Mouse (Mus musculus) heart, postnatal 0 days (tissue): ENCODE measurements around the gene Adat3. TPM values are rescaled to one million over a fixed set of nuclear protein-coding genes. Genes with fewer than 3 reads are reported as not detected.

Experiments used
- ATAC-seq: fragments of 200-750 bp; cut with Nextera tagmentation; 2 replicates; pipeline ENCODE4 v1.8.0; 2017; ENCODE audit warnings: low read depth, moderate number of reproducible peaks, moderate library complexity; ENCODE audit not compliant: insufficient read depth
- DNase-seq: peaks from one replicate; pipeline ENCODE4 v3.0.0-alpha.2; 2016; ENCODE audit warnings: low spot score
- H3K27ac ChIP-seq: fragments of 300-500 bp; sonication (generic); 2 replicates; pipeline ENCODE4 v1.5.1; 2014; ENCODE audit warnings: low read depth, mild to moderate bottlenecking
- H3K27me3 ChIP-seq: fragments of 300-500 bp; sonication (generic); 2 replicates; pipeline ENCODE4 v1.6.1; 2014; ENCODE audit warnings: low read length, mixed read lengths; ENCODE audit not compliant: control insufficient read depth, insufficient read depth
- H3K36me3 ChIP-seq: fragments of 300-500 bp; sonication (generic); replicated peaks from 2 replicates; pipeline ENCODE4 v1.6.1; 2014; ENCODE audit warnings: low read length, mixed read lengths; ENCODE audit not compliant: control insufficient read depth, insufficient read depth
- H3K4me1 ChIP-seq: fragments of 300-500 bp; sonication (generic); 2 replicates; pipeline ENCODE4 v1.6.1; 2014; ENCODE audit warnings: antibody characterized with exemption; ENCODE audit not compliant: control insufficient read depth, insufficient read depth
- H3K4me2 ChIP-seq: fragments of 300-500 bp; sonication (generic); 2 replicates; pipeline ENCODE4 v1.6.1; 2014; ENCODE audit warnings: low read depth, mild to moderate bottlenecking, low read length, moderate library complexity
- H3K4me3 ChIP-seq: fragments of 300-500 bp; sonication (generic); 2 replicates; pipeline ENCODE4 v1.5.1; 2014; ENCODE audit warnings: low read depth, low read length
- H3K9ac ChIP-seq: fragments of 300-500 bp; sonication (generic); replicated peaks from 2 replicates; pipeline ENCODE4 v1.6.1; 2014; ENCODE audit warnings: low read depth, low read length, mixed read lengths
- H3K9me3 ChIP-seq: fragments of 300-500 bp; sonication (generic); replicated peaks from 2 replicates; pipeline ENCODE4 v1.6.1; 2016; ENCODE audit warnings: low read length; ENCODE audit not compliant: control insufficient read depth
- CTCF ChIP-seq: IDR thresholded peaks from 2 replicates; pipeline ENCODE4 v1.5.1; 2016; ENCODE audit warnings: antibody characterized with exemption, control low read depth, low read depth
- EP300 ChIP-seq: IDR thresholded peaks from 2 replicates; pipeline ENCODE4 v1.6.1; 2016; ENCODE audit warnings: antibody characterized with exemption, low read depth
- WGBS: fragments of 180-500 bp; shearing (Covaris S2); extraction: QIAGEN DNeasy Blood & Tissue Kit; methylation state at CpG from one replicate; pipeline ENCODE4 v1.1.7; 2014; 5-methylcytosine and 5-hydroxymethylcytosine counted together
- polyA plus RNA-seq: library from polyadenylated mRNA; unstranded; fragments of >200 nt; fragmentation: Nextera tagmentation; extraction: Ambion mirVana; gene quantifications from 2 replicates; pipeline ENCODE4 v1.2.1, GENCODE M21; 2015
- total RNA-seq: library from RNA; depleted of rRNA; stranded (reverse); fragments of >200 nt; gene quantifications from 2 replicates; pipeline ENCODE4 v1.2.3, GENCODE M21; 2014; ENCODE audit warnings: low replicate concordance; rRNA removed

The Adat3 gene
- total RNA-seq (1.6 and 4.5 TPM in 2 replicates), polyA plus RNA-seq (1.8 and 2.7 TPM in 2 replicates)

DNA sequence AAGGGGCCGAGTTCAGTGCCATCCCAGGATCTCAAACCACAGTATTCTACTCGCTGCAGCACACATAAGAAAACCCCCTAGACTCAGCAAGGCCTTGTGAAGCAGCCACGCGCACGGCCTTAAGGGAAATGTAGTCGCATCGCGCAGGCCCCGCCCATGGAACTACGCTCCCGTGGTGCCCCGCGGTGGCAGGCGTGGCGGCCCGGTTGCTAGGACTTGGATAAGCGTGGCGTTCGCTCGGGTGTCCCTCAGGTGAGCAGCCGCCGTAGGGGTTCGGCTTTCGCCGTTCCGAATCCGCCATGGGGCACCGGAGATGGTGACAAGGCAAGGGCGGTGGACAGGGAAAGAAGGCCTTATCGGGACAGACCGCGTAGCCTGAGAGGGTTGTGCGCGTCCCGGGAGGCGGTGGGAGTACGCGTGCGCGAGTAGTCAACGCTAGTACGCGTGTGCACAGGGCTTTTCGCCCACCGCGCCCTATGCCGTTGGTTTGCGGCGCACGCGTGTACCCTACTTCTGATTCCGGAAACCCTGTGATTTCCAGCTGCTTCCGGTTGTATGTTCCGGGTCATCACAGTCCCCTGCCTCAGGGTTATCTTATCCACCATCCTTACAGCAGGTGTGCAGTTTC, at the start of gene Adat3, which contains the start of gene Scamp4:
Gene Adat3 (plus strand): TSS at position 183 of the 628 bp plus-strand sequence.
Gene Scamp4 (plus strand): TSS at position 175 of the 628 bp plus-strand sequence.
- peak within 1 kb of the TSS; percentile 83 for H3K27ac ChIP-seq
- peak within 1 kb of the TSS; percentile 51 for H3K9ac ChIP-seq
- DNase-seq (peak; percentile 93), ATAC-seq (peak; percentile 96)
- H3K4me2 ChIP-seq, result peak within 1 kb of the TSS; percentile 81
- no peaks in the 10 kb centered on the region for H3K27me3 ChIP-seq
- peaks cover 16% of the 10 kb centered on the region for H3K36me3 ChIP-seq
- TF ChIP-seq EP300 (peak; percentile 77), CTCF (no peak)
- H3K4me3 ChIP-seq, result peak within 1 kb of the TSS; percentile 81
- H3K9me3 ChIP-seq, result no peaks in the 10 kb centered on the region
- under 1% methylated on average over 54 of the region's 54 CpGs for WGBS
- H3K4me1 ChIP-seq, result peaks cover 10% of the 10 kb centered on the region

DNA sequence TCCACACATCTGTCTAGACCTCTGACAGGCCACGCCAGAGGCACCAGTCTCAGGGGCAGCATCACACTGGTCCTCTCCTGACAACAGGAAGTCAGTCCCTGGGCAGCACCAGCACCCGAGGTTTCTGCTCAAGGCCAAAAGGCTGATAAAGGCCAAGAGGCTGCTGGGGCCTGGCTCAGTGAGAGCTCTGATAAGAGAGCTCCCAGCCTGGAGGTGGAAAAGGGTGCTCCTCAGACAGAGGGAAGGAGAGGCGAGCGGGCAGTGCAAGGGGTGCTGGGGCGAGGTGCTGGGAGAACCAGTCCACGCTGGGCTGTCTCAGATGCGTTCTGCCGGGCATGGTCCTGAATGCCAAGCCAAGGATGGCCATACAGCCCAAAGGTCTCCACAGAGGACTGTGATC, 49.1 kb upstream of the Adat3 start:
- Histone ChIP-seq H3K36me3 (peaks cover 21% of the 10 kb centered on the region), H3K4me2 (no peak overlapping the region), H3K9ac (no peak overlapping the region), H3K27me3 (no peaks in the 10 kb centered on the region), H3K4me3 (no peak overlapping the region), H3K4me1 (peaks cover 19% of the 10 kb centered on the region), H3K9me3 (no peaks in the 10 kb centered on the region), H3K27ac (no peak overlapping the region)
- ATAC-seq, result no peak
- TF ChIP-seq EP300 (no peak), CTCF (no peak)
- WGBS, result 52% methylated on average over 8 of the region's 8 CpGs
- DNase-seq, result no peak

DNA sequence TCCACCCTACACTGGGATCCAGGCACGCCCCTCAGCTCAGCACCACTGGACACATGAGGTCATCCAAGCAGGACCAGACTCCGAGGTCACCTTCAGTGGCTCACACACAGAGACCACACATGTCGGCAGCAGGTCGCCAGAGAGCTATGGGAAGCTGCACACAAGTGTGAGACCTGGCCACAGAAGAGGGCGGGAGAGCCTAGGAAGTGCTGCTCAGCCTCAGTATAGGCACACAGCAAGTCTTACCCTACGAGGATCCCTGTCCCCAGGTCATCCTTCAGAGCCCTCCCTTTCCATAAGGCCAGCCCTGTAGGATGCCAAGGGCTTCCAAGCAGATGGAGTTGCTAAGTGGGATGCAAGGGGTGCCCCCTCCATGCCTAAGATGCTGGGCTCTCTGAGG, 48.7 kb upstream of the Adat3 start:
- H3K27ac ChIP-seq, result no peak overlapping the region
- WGBS, result 58% methylated on average over 6 of the region's 6 CpGs
- peaks cover 19% of the 10 kb centered on the region for H3K4me1 ChIP-seq

DNA sequence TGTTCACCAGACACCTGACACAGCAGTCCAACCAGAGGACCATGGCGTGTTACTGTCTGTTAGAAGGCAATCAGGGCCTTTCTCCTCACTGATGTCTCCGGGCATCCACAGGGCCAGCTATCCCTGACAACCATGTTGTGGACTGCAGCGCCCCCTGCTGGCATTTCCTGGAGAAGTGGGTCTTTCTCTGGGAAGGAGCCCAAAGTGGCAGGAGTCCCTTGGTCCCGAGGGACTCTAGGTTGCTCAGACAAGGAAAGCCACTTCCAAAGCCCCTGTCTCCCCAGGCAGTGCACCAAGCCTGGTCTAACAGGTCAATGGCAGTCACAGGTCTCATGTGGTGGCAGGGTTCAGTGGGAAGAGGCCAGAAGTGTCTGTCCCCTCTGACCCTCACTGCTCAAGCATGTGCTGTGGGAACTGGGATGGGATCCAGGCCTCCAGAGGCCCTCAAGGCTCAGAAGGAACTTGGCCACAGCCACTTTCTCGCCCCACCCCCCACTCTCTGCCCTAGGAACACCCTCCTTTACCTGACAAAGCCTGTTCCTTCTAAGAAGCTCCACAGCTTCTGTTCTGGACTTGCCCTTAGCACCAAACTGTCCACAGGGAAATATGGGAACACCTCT, 45.2 kb upstream of the Adat3 start:
- H3K9ac ChIP-seq, result no peak overlapping the region
- H3K36me3 ChIP-seq, result no peaks in the 10 kb centered on the region
- no peak for ATAC-seq
- DNase-seq, result peak; percentile 60
- H3K27ac ChIP-seq, result no peak overlapping the region
- no peaks in the 10 kb centered on the region for H3K27me3 ChIP-seq
- H3K4me3 ChIP-seq, result no peak overlapping the region
- H3K9me3 ChIP-seq, result no peaks in the 10 kb centered on the region
- no peak for TF ChIP-seq EP300
- TF ChIP-seq CTCF, result peak; percentile 68
- peaks cover 27% of the 10 kb centered on the region for H3K4me1 ChIP-seq
- 22% methylated on average over 5 of the region's 5 CpGs for WGBS
- H3K4me2 ChIP-seq, result no peak overlapping the region

More for the DNA sequence above, 48.7 kb upstream of the Adat3 start:
- Histone ChIP-seq H3K4me3 (no peak overlapping the region), H3K9ac (no peak overlapping the region), H3K4me2 (no peak overlapping the region), H3K27me3 (no peaks in the 10 kb centered on the region), H3K36me3 (peaks cover 19% of the 10 kb centered on the region), H3K9me3 (no peaks in the 10 kb centered on the region)
- DNase-seq, result no peak
- 0 out of 2 replicates have a peak, but pooled peaks have one; percentile 21 for ATAC-seq
- TF ChIP-seq CTCF (no peak), EP300 (no peak)

DNA sequence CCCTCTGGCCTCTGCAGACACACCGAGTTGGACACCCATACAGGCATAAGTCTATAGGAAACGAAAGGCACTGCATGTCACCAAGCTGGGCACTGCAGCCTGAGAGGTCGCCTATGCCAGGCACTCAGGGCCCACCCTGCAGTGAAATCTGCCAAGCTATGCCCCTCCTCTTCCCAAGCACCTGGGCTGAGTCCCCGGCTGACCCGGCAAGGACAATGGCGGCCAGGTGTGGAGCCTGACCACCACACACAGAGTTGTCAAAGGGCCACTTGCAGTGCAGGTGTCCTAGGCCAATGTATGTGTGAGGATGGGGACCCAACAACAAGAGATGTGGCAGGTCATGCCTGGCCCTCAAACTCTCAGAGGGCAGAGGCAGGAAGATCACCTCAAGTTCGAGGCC, 43.2 kb upstream of the Adat3 start:
- H3K4me1 ChIP-seq, result peaks cover 14% of the 10 kb centered on the region; the same call in 1 of the 2 replicates
- H3K27ac ChIP-seq, result no peak overlapping the region
- no peaks in the 10 kb centered on the region for H3K27me3 ChIP-seq
- H3K4me3 ChIP-seq, result no peak overlapping the region
- no peak overlapping the region for H3K4me2 ChIP-seq
- no peak overlapping the region for H3K9ac ChIP-seq
- DNase-seq, result no peak
- WGBS, result 86% methylated on average over 7 of the region's 7 CpGs
- H3K9me3 ChIP-seq, result no peaks in the 10 kb centered on the region
- ATAC-seq, result no peak
- no peaks in the 10 kb centered on the region for H3K36me3 ChIP-seq
- no peak for TF ChIP-seq EP300
- no peak for TF ChIP-seq CTCF
